Mouse (Mus musculus): ENCODE measurements at regions not wholly inside any gene's neighbourhood (a gene's known extent, or its start where the extent isn't known, plus 50 kb on each side); places are given as distances from the start of the nearest gene placed in this dataset.

DNA sequence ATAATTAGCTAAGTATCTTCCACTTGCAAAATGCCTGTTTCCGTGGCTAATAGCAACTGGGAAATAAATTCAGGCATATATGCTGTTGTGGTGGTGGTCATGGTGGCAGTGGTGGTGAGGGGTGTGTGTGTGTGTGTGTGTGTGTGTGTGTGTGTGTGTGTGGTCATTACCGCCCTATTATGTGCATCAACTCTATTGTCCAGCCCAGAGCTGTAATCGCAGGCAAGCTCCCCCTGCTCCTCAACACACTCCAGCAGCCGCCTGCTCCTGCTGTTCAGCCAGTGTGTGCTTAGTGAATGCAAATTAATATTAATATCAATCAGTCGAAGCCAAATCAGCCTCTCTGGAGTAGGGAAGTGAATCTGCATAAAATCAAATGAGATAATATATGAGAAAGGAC lies 152.9 kb upstream of the Zic3 start:
- no peak for DNase-seq (ENCODE audit: low read depth, low spot score)

- no peak for DNase-seq (ENCODE audit: low read depth, low spot score)
These were observed 105.8 kb upstream of the Zic3 start for GRCm38 (mm10) chrX:57916705-57917104.

GRCm38 (mm10) chrX:57917441-57918145 lies 104.9 kb upstream of the Zic3 start:
- DNase-seq (ENCODE audit: low read depth, low spot score): no peak

- DNase-seq (ENCODE audit: low read depth, low spot score): no peak
These were observed 104.1 kb upstream of the Zic3 start for GRCm38 (mm10) chrX:57918181-57919115.

DNA sequence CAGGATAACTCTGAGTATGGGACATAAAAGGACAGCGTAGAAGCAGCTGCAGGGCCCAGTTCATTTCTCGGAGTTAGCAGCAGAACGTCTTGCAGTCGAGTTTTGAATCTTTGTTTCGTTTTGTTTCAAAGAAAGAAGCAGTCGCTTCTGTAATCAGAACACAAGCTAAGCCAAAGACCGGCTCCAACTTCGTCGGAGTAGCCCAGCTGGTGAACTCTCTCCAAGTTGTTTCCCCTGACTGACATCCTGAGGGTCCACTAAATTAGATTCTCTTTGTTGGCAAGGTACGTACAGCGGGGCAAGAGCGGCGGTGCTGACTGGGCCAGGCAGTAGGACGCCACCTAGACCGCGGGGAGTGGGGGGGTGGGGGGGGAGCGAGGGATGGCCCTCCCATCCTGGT lies 102.6 kb upstream of the Zic3 start:
- DNase-seq (ENCODE audit: low read depth, low spot score): no peak

DNA sequence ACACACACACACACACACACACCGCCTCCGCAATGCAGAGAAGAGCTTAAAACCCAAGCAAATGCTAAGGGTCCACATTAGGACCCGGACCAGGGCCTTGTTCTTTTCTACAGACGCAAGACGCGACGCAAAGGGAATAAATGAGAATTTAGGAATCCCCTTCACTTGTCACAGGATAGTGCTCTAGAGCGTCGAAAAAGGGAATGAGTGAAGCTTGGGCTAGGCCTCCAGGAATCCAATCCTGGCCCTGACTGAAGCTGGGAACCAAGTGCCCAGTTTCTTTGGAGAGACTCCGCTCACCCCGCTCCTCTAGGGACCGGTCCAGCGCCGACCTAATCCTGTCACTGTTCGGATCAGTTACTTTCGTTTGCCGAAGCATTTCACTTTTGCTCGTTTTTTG lies 102.1 kb upstream of the Zic3 start:
- DNase-seq (ENCODE audit: low read depth, low spot score): no peak

DNA sequence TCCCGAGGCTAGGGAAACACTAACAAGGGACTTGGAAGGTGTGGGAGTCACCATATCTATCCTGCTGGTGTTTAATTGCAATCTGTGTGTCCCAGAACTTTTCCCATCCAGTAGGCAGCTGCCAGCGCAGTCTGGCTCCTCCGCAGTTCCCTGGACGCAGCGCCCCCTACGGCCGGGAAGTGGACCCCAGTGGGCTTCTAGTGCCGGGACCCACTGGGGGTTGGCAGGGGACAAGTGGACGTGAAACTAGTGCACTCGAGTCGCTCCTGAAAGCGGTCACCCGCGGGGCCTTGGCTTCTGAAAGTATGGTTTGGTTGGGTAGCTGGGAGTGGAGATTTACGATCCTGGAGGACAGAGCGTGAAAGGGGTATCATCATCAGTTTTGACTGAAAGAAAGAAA lies 101.2 kb upstream of the Zic3 start:
- no peak for DNase-seq (ENCODE audit: low read depth, low spot score)

- DNase-seq (ENCODE audit: low read depth, low spot score): no peak
These were observed 100.6 kb upstream of the Zic3 start for GRCm38 (mm10) chrX:57921821-57922449.

GRCm38 (mm10) chrX:57923836-57924235 lies 98.7 kb upstream of the Zic3 start:
- DNase-seq (ENCODE audit: low read depth, low spot score): peak; percentile 33

DNA sequence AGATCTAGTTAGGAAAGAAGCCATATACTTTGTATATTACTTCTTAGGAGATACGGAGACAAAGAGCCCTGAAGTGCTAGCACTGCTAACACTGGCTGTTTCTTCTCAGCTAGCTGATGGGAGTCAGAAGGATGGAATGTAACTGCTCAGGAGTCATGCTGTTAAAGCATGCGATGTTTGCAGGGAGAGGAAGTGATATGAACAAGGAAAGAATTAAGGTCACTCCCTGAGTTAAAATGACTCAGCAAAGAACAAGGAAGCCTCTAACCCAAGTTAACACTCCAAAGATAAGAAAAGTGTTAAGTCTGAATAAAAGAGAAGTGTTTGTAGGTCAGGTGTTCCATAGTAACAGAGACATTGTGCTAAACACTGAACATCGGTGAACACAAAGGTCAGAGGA lies 86.9 kb upstream of the Zic3 start:
- peak; percentile 76 for DNase-seq (ENCODE audit: low read depth, low spot score)

DNA sequence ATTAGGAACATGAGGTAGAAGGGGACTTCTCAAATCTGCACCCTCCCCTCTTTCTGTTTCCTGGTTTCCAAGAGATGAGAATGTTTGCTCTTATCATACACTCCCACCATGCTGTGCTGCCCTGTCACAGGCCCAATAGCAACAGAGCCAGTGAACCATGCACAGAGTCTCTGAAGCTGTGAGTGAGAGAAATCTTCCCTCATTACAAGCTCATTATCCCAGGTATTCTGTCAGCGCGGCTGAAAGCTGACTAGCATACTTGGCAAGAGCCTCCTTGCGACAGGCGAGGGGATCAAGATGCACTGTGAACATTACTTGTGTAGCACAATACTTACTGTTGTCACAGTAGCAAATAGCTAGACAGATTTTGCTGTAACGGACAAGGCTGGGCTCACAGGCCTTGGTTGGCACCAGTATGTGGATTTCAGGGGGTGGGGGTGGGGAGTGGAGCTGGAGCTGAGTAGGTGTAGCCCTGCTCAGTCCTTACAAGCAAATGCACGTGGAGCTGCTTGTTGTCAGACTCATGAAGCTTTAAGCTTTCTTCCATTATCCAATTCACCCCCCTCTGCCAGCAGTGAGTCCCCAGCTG lies 84.2 kb upstream of the Zic3 start:
- DNase-seq (ENCODE audit: low read depth, low spot score): no peak

DNA sequence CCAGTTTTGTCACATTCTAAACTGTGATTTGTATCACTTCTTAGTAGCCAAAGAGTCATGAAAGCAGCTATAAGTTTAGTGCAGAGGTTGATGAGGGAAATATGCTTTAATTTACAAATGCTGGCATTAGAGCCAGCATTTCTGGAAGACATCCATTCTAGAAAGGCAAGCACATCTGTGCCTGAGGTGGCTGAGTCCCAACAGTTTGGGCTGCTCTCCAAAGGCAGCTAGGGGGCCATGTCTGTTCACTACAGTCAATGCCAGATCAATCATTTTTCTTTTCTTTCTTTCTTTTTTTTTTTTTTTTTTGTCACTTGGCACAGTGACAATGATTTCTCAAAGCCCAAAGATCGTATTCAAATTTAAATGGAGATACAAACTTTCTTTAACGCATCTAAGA lies 71.6 kb upstream of the Zic3 start:
- DNase-seq (ENCODE audit: low read depth, low spot score): no peak

DNA sequence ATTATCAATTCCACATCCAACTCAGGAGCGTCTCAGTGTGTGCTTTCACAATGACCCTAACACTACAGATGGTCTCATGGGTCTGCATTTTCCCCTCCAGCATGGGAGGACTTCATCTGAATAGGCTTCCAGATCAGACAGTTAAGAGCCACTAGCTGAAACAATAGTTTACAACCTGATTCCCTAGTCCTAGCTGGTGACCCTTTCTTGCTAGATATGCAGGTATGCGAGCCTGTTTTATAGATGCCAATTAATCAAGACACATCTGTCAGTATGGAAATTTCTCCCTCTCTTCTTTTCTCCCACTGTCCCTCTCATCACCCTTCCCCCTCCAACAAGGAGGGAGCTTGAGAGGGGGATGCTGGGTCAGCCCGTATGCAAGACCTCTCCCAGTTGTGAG lies 71.2 kb upstream of the Zic3 start:
- DNase-seq (ENCODE audit: low read depth, low spot score): no peak

DNA sequence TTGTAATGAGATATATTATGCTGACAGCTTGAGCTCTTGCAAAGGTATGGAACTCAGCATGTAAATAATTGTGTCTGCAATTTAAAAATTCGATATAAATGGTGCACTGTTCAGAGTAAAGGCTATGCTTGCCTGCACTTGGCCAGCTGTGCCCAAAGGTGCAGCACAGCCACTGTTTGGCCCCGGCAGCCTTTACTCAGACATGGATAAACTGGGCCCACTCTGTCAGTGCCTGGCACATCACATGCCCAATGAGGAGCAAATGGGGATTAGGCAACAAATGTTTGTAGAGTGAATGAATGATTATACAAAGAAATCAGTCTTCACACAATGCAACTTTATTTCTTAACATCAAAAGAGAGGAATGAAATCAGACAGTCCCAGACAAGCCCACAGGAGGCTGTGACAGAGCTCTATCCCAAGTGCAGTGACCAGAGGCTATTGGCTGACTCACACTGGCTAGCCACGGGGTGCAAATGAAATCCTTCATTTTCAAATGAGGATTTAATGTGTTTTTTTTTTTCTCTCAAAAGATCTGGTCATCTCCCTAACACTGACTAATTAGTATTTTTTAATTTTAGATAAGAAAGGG lies 67.8 kb upstream of the Zic3 start:
- DNase-seq (ENCODE audit: low read depth, low spot score): no peak

Data from 3T3-L1 (cell line).